Mouse (Mus musculus) limb, embryonic 15.5 days (tissue): ENCODE results near the gene Lyz1. TPM values are rescaled to one million over a fixed set of nuclear protein-coding genes. Genes with fewer than 3 reads are reported as not detected.
"Not testable (repeated sequence)": the region's sequence is repeated elsewhere in the genome, so short reads cannot be mapped to it uniquely, and the experiment has no call there.

ENCODE experiments used
- ATAC-seq: fragments of 200-750 bp; cut with Nextera tagmentation; 2 replicates; pipeline ENCODE4 v1.8.0; 2017; ENCODE audit warnings: low read depth, moderate TSS enrichment; ENCODE audit not compliant: insufficient number of reproducible peaks, low FRiP score, low TSS enrichment
- H3K27ac ChIP-seq: fragments of 300-500 bp; sonication (generic); 2 replicates; pipeline ENCODE4 v1.5.1; 2015; ENCODE audit warnings: moderate library complexity, mild to moderate bottlenecking, inconsistent platforms
- H3K27me3 ChIP-seq: fragments of 300-500 bp; sonication (generic); 2 replicates; pipeline ENCODE4 v1.6.1; 2015; ENCODE audit warnings: inconsistent platforms
- H3K36me3 ChIP-seq: fragments of 300-500 bp; sonication (generic); 2 replicates; pipeline ENCODE4 v1.6.1; 2015; ENCODE audit warnings: inconsistent platforms
- H3K4me1 ChIP-seq: fragments of 300-500 bp; sonication (generic); 2 replicates; pipeline ENCODE4 v1.6.1; 2015; ENCODE audit warnings: inconsistent platforms
- H3K4me2 ChIP-seq: fragments of 300-500 bp; sonication (generic); 2 replicates; pipeline ENCODE4 v1.6.1; 2015; ENCODE audit warnings: mild to moderate bottlenecking, inconsistent platforms
- H3K4me3 ChIP-seq: fragments of 300-500 bp; sonication (generic); 2 replicates; pipeline ENCODE4 v1.5.1; 2015; ENCODE audit warnings: mild to moderate bottlenecking, inconsistent platforms
- H3K9ac ChIP-seq: fragments of 300-500 bp; sonication (generic); 2 replicates; pipeline ENCODE4 v1.6.1; 2015; ENCODE audit warnings: inconsistent platforms
- H3K9me3 ChIP-seq: fragments of 300-500 bp; sonication (generic); 2 replicates; pipeline ENCODE4 v1.6.1; 2016; ENCODE audit warnings: inconsistent platforms
- WGBS: fragments of 180-500 bp; shearing (Covaris S2); methylation state at CpG from one replicate; pipeline ENCODE4 v1.1.7; 2015; 5-methylcytosine and 5-hydroxymethylcytosine counted together
- polyA plus RNA-seq: library from polyadenylated mRNA; unstranded; fragments of >200 nt; fragmentation: Nextera tagmentation; extraction: Ambion mirVana; gene quantifications from 2 replicates; pipeline ENCODE4 v1.2.1, GENCODE M21; 2015

Lyz1 gene
- polyA plus RNA-seq, 1 experiment from 2014 or later: 0.12 TPM

DNA sequence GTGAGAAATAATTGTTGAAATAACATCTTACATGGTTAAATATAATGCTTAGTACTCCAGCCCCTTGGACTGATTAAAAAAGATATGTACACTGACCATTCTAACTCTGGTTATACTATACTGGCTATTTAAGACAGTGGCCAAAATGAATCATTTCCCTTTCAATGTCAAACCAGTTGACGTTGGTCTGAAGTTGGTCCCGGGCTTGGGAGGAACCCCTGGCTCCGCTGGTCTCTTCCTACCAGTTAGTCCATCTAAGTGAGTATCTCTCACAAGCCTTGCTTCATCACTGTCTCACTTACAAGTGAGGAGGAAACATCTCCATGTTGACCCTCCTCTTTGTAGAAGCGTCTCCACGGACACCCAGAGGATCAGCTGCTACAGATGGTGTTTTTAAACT lies 11.7 kb upstream of the Lyz1 start:
- no peak for ATAC-seq
- Histone ChIP-seq H3K4me1 (no peaks in the 10 kb centered on the region), H3K4me2 (no peak overlapping the region), H3K27ac (no peak overlapping the region), H3K27me3 (no peaks in the 10 kb centered on the region), H3K4me3 (no peak overlapping the region), H3K9ac (no peak overlapping the region), H3K36me3 (no peaks in the 10 kb centered on the region), H3K9me3 (no peaks in the 10 kb centered on the region)
- WGBS: 89% methylated on average over 5 of the region's 5 CpGs

DNA sequence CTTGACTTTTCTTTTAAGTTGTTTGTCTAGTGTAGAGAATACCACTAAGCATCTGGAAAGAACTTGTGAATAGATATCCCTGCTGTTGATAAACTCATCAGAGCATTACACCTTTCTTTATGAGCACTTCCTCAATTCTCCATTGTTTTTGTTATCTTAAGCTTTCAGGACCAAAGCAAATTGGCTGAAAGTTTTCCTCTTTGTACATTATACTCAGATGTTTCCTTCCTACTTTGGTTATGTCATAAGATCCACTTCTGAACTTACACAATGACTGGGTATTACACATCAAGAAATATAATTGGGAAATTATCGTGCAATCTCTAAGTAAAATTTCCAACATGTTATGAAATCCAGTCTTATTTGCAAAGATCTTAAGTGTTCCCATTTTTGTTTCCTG lies 9.0 kb upstream of the Lyz1 start:
- no peak for ATAC-seq
- no peaks in the 10 kb centered on the region for H3K4me1 ChIP-seq
- no peak overlapping the region for H3K4me3 ChIP-seq
- H3K9ac ChIP-seq: no peak overlapping the region
- WGBS: 90% methylated on average over 1 of the region's 1 CpGs
- H3K27ac ChIP-seq: no peak overlapping the region
- H3K27me3 ChIP-seq: no peaks in the 10 kb centered on the region
- no peak overlapping the region for H3K4me2 ChIP-seq
- no peaks in the 10 kb centered on the region for H3K9me3 ChIP-seq
- no peaks in the 10 kb centered on the region for H3K36me3 ChIP-seq

DNA sequence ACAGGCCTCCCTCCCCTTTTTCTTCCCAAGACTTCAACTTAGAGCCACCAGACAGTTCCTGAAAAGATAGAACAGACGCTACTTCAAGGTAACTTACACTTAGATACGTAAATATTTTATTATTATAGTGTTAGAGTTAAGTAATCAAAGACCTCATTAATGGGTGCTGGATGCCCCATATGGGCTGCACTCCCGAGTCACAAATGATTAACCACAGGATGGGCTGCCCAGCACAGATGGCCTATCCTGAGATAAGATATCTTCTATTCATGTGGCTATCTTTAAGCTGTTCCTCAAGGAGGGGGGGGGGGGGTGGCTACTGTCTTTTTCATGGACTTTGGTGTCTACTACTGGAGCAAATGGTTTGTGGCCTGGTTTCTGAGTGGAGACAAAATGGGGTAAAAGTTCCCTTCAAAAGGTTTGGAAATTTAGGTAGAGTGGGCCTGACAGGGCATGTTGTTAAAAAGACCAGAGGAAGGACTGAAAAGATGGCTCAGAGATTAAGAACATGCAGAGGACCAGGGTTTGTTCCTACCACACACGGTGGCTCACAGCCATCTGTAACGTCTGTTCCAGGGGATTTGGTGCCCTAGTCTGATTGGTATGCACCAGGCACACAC lies 7.3 kb upstream of the Lyz1 start:
- Histone ChIP-seq H3K9ac (no peak overlapping the region), H3K4me3 (no peak overlapping the region), H3K36me3 (no peaks in the 10 kb centered on the region), H3K27ac (no peak overlapping the region), H3K4me2 (no peak overlapping the region), H3K9me3 (no peaks in the 10 kb centered on the region), H3K27me3 (no peaks in the 10 kb centered on the region), H3K4me1 (no peaks in the 10 kb centered on the region)
- no peak for ATAC-seq
- WGBS: 68% methylated on average over 5 of the region's 5 CpGs

DNA sequence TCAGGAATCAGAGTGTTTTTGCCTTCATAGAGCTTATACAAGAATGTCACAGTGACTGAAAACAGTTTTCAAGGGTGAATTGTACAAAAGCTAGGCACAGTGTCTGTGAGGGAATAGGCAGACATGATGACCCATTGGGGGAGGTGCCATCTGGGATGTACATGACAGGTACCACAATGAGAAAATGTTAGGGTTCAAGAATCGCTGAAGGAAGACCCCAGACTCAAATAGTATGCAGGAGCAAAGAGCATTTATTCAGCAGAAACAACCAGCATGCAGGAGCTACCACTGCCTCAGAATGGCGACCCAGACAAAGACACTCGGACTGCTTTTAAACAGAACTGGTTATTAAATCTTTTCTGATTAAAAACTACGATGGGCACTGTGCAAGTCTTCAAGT lies 6.4 kb upstream of the Lyz1 start:
- Histone ChIP-seq H3K27me3 (no peaks in the 10 kb centered on the region), H3K27ac (no peak overlapping the region), H3K4me2 (no peak overlapping the region), H3K4me3 (no peak overlapping the region), H3K9ac (no peak overlapping the region), H3K36me3 (no peaks in the 10 kb centered on the region), H3K4me1 (no peaks in the 10 kb centered on the region), H3K9me3 (no peaks in the 10 kb centered on the region)
- ATAC-seq: no peak
- WGBS: 76% methylated on average over 4 of the region's 4 CpGs

DNA sequence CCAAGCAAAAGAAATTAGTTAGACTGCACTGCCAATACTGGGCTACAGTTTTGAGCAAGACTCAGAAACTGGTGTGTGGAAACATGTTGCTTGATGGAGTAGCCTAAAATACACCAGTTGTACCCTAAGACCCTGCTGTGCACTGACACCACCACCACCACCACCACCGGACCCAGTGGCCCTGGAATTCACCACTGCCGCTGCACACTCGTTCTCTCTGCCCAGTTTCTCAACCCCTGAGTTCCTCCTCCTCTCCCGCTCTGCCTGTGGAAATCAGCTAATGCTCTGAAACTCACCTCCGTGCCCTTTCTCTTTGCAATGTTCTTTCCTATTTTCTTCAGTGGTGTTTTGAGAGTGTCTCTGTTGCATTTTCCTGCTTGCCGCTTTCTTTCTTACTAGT lies 5.7 kb upstream of the Lyz1 start:
- Histone ChIP-seq H3K4me3 (no peak overlapping the region), H3K27me3 (no peaks in the 10 kb centered on the region), H3K4me1 (no peaks in the 10 kb centered on the region), H3K9ac (no peak overlapping the region), H3K9me3 (no peaks in the 10 kb centered on the region), H3K36me3 (no peaks in the 10 kb centered on the region), H3K27ac (no peak overlapping the region), H3K4me2 (no peak overlapping the region)
- WGBS: 78% methylated on average over 6 of the region's 6 CpGs
- ATAC-seq: no peak

DNA sequence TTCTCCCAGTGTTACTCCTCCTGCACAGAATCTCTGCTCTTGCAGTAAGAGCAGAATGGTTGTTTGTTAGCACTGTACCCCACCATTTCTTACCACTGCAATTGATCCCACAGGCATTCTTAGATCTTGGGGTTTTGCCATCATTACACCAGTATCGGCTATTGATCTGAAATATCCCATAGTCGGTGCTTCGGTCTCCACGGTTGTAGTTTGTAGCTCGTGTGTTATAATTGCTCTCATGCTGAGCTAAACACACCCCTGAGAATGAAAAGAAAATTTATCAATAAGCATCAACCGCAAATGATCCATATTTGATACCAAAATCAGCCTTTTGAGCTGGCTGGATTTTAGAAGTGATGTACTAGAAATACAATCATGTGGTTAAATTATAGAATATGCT lies 1.7 kb downstream of the Lyz1 start:
- H3K27ac ChIP-seq, H3K27me3 ChIP-seq, H3K4me2 ChIP-seq, H3K4me3 ChIP-seq, ATAC-seq, H3K9ac ChIP-seq, H3K4me1 ChIP-seq, H3K36me3 ChIP-seq, H3K9me3 ChIP-seq: not testable (repeated sequence)
- WGBS: 88% methylated on average over 6 of the region's 6 CpGs

DNA sequence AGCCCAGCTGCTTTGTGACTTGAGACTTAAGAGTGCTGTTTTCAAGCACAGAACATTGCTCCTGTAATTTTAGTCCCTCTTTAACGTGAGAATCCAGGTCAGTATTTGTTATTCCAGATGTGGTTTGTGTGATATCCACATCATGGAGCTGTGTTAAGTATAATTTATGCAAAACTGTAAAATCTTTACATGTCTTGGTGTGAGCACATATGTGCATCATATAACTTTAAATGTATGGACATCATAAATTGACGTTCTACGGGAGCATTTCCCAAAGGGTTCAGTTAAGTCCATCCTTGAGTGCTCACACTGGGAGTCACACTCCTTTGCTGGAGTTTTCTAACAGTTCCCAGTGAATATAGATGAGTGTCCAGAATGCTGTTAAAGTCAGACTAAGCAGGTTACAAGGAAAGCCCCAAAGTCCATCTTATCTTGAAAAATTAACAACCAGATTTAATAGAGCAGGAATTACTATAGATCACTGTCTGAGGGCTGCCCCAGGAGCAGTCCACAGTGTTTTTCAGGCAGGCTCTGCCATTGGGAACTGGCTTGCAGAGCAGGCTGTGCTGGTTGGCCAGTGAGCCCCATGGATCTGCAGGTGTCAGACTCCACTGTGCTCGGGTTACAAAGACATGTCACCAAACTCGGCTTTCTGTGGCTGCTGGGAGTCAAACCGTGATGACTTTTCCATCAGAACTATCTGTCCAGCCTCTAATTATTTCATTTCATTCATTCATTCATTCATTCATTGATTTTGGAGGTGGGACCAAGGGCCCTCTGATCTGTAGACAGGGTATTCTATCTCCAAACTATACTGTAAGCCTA lies 2.4 kb downstream of the Lyz1 start:
- Histone ChIP-seq H3K4me3 (no peak overlapping the region), H3K9me3 (no peaks in the 10 kb centered on the region), H3K36me3 (no peaks in the 10 kb centered on the region), H3K27me3 (no peaks in the 10 kb centered on the region), H3K9ac (no peak overlapping the region), H3K4me1 (no peaks in the 10 kb centered on the region), H3K4me2 (no peak overlapping the region), H3K27ac (no peak overlapping the region)
- 29% methylated on average over 6 of the region's 6 CpGs for WGBS
- ATAC-seq: no peak

DNA sequence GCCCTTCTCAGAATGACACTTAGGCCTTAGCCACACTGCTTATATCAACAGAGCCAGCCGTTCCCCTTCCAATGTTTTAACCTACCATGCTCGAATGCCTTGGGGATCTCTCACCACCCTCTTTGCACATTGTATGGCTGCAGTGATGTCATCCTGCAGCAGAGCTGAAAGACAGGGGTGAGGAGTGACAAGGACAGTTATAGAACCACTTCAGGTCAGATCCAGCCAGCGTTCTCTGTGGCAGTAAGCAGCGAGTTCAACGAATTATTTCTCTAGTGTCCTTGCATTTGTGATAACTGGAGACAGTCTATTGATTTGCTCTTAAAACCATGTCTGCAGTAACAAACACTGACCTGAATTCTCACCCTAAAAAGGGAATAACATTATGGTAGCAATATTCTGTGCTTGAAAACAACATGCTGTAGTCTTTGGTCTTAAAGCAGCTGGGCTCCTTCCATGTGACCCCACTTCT lies 3.6 kb downstream of the Lyz1 start:
- not testable (repeated sequence) for H3K9ac ChIP-seq, ATAC-seq, H3K36me3 ChIP-seq, H3K9me3 ChIP-seq, H3K27ac ChIP-seq, H3K27me3 ChIP-seq, H3K4me3 ChIP-seq, H3K4me2 ChIP-seq, H3K4me1 ChIP-seq
- WGBS: 84% methylated on average over 5 of the region's 5 CpGs

DNA sequence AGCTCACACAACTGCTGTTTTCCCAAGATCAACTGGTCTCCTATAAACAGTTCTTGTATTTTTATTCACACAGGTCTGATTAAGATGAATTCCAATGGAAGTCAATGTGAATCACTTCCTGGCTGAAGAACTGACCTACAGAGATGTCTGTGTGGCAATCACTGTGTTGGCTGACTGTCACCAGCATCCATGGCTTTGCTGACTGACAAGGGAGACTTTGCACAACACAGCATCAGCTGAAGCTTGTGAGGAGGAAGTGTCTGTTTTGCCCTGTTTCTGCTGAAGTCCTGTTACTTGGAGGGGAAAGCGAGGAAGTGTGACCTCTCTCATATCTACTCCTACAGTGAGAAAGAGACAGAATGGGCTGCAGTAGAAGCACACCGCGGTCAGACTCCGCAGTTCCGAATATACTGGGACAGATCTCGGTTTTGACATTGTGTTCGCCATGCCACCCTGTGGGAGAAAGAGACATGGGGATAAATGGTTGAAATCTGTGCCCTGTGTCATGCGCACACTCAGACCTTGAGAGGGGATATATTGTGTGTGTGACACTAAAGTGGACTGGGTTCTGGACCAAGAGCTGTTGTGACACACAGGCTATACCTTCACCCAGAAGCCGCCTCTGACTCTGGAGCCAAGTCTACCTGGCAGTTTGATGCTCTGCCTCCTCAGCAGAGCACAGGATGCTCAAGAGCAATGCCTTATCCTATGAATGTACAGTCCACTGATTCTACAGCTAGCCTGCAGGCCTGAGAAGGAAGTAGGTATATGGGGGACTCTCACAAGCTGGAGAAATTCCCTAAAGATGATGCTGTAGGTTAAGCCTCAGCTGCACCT lies 4.3 kb downstream of the Lyz1 start:
- Histone ChIP-seq H3K9ac (no peak overlapping the region), H3K9me3 (no peaks in the 10 kb centered on the region), H3K4me1 (no peaks in the 10 kb centered on the region), H3K36me3 (no peaks in the 10 kb centered on the region), H3K4me2 (no peak overlapping the region), H3K27me3 (no peaks in the 10 kb centered on the region), H3K4me3 (no peak overlapping the region), H3K27ac (no peak overlapping the region)
- ATAC-seq: no peak
- 89% methylated on average over 9 of the region's 9 CpGs for WGBS

DNA sequence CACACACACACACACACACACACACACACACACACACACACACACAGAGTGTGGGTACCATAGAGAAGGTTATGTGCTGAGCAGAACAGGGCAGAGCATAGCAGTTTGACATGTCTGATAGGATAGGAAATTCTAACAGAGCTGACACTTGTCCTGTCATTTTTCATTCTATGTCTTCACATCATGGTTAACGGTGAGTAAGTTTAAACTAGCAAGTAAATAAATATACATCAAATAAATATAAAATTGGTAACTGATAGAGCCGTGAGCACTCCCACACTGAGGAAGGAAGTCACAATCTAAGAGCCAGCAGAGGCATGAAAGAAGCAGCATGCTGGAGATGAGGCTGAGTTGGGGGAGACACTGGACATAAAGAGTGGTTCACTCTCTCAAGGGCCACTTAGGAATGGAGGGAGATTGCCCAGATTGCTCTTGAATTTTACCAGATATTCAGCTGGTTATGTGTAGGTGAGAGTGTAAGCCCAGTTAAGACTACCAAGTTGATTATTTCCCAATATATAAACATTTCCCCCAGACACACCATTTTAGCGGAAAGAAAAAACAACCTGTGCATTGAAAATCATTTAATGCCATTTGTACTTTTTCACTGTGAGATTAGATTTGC lies 5.3 kb downstream of the Lyz1 start:
- Histone ChIP-seq H3K27ac (no peak overlapping the region), H3K36me3 (no peaks in the 10 kb centered on the region), H3K4me1 (no peaks in the 10 kb centered on the region), H3K27me3 (no peaks in the 10 kb centered on the region), H3K9ac (no peak overlapping the region), H3K4me3 (no peak overlapping the region), H3K4me2 (no peak overlapping the region), H3K9me3 (no peaks in the 10 kb centered on the region)
- no peak for ATAC-seq
- WGBS: 84% methylated on average over 3 of the region's 3 CpGs

DNA sequence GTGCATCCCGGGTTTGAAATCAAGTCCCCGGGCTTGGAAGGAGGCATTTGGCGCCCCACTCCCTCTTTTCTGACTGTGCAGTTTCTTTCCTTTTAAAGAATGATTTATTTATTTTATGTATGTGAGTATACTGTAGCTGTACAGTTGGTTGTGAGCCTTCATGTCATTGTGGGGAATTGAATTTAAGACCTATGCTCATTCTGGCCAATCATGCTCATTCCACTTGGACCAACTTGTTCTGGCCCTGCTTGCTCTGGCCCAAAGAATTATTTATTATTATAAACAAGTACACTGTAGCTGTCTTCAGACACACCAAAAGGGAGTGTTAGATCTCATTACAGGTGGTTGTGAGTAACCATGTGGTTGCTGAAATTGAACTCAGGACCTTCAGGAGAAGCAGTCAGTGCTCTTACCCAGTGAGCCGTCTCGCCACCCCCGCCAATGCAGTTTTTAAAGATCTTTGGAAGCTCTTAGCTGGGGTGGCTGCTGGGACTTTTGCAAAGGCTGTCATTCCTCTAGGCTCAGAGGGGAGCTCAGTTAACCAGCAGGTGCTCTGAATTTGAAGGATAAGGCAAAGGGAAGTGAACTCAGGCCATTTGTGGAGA lies 6.2 kb downstream of the Lyz1 start:
- H3K27me3 ChIP-seq: no peaks in the 10 kb centered on the region
- no peak for ATAC-seq
- no peak overlapping the region for H3K9ac ChIP-seq
- no peak overlapping the region for H3K27ac ChIP-seq
- H3K9me3 ChIP-seq: no peaks in the 10 kb centered on the region
- no peaks in the 10 kb centered on the region for H3K4me1 ChIP-seq
- H3K36me3 ChIP-seq: no peaks in the 10 kb centered on the region
- no peak overlapping the region for H3K4me3 ChIP-seq
- WGBS: 89% methylated on average over 6 of the region's 6 CpGs
- no peak overlapping the region for H3K4me2 ChIP-seq
